Mouse (Mus musculus) heart, embryonic 14.5 days (tissue): ENCODE data around the gene Rhbdf2. TPM values are rescaled to one million over a fixed set of nuclear protein-coding genes. Genes with fewer than 3 reads are reported as not detected.
A peak's percentile ranks its signal among the peaks of the same experiment; 100 is the strongest.

Experiments
- ATAC-seq: fragments of 200-750 bp; cut with Nextera tagmentation; 2 replicates; pipeline ENCODE4 v1.8.0; 2017; ENCODE audit warnings: low read depth, moderate TSS enrichment; ENCODE audit not compliant: insufficient number of reproducible peaks, insufficient read depth, low FRiP score
- H3K27ac ChIP-seq, 2 experiments: fragments of 200-500 bp in 1 of 2; fragments of 300-500 bp in 1 of 2; sonication (generic) in 1 of 2; replicated peaks in 1 of 2; 2 replicates each; pipeline ENCODE4 v1.5.1; 2012 to 2014; ENCODE audit warnings: low read depth in 2 of 2, low read length in 2 of 2, control low read depth in 1 of 2, mild to moderate bottlenecking in 1 of 2, mixed read lengths in 1 of 2; ENCODE audit not compliant: control insufficient read depth in 1 of 2, insufficient read depth in 1 of 2
- H3K27me3 ChIP-seq: fragments of 300-500 bp; sonication (generic); 2 replicates; pipeline ENCODE4 v1.6.1; 2014; ENCODE audit warnings: mild to moderate bottlenecking, low read length, control low read depth; ENCODE audit not compliant: control insufficient read depth, insufficient read depth
- H3K36me3 ChIP-seq: fragments of 300-500 bp; sonication (generic); 2 replicates; pipeline ENCODE4 v1.6.1; 2014; ENCODE audit warnings: mild to moderate bottlenecking, control low read depth, low read length, mixed read lengths; ENCODE audit not compliant: control insufficient read depth, insufficient read depth
- H3K4me1 ChIP-seq, 2 experiments: fragments of 200-500 bp in 1 of 2; fragments of 300-500 bp in 1 of 2; sonication (generic) in 1 of 2; 2 replicates each; pipeline ENCODE4 v1.6.1; 2012 to 2014; ENCODE audit warnings: low read length in 2 of 2, control low read depth in 1 of 2, mixed read lengths in 1 of 2; ENCODE audit not compliant: control insufficient read depth in 2 of 2, insufficient read depth in 2 of 2
- H3K4me2 ChIP-seq: fragments of 300-500 bp; sonication (generic); 2 replicates; pipeline ENCODE4 v1.6.1; 2014; ENCODE audit warnings: mild to moderate bottlenecking, low read length
- H3K4me3 ChIP-seq, 2 experiments: fragments of 200-500 bp in 1 of 2; fragments of 300-500 bp in 1 of 2; sonication (generic) in 1 of 2; 2 replicates each; pipeline ENCODE4 v1.5.1; 2012 to 2014; ENCODE audit warnings: low read length in 2 of 2, mild to moderate bottlenecking in 2 of 2, control low read depth in 1 of 2, low read depth in 1 of 2, moderate library complexity in 1 of 2; ENCODE audit not compliant: control insufficient read depth in 1 of 2, insufficient read depth in 1 of 2
- H3K9ac ChIP-seq: fragments of 300-500 bp; sonication (generic); 2 replicates; pipeline ENCODE4 v1.6.1; 2014; ENCODE audit warnings: mild to moderate bottlenecking, low read length
- H3K9me3 ChIP-seq: fragments of 300-500 bp; sonication (generic); 2 replicates; pipeline ENCODE4 v1.6.1; 2016; ENCODE audit warnings: low read length, control low read depth; ENCODE audit not compliant: control insufficient read depth
- WGBS: fragments of 180-500 bp; shearing (Covaris S2); extraction: QIAGEN DNeasy Blood & Tissue Kit; methylation state at CpG from one replicate; pipeline ENCODE4 v1.1.7; 2014; 5-methylcytosine and 5-hydroxymethylcytosine counted together
- polyA plus RNA-seq: library from polyadenylated mRNA; unstranded; fragments of >200 nt; fragmentation: Nextera tagmentation; extraction: Ambion mirVana; gene quantifications from 2 replicates; pipeline ENCODE4 v1.2.1, GENCODE M21; 2014

Gene Rhbdf2
- polyA plus RNA-seq, 1 experiment from 2014 or later, result 6.6 TPM

DNA sequence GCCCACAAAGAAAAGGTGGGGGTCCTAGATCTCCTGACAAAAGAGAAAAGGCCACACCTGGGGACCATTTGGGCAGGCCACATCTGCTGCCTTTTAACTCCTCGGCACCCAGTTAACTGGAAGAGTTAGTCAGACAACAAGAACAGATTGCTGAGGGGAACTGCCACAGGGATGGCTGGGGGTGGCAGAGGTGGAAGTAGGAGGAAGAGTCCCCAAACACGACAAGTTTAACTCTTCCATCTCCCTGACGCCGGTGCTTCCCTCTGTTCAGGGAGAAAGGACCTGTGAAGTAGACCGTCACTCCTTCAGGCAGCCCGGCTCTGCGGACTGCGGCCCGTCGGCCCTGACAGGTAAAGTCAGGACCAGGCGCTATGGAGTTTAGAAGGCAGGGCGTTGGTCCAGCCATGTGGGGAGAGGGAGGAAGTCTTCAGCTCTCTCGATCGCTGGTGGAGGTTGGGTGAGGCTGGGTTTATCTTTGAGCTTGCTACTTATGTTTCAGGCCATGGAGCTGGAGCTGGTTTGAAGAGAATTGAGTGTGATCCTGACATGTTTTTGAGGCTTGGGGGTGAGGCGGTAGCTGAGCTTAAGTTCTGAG, 32.3 kb upstream of the Rhbdf2 start:
- Histone ChIP-seq H3K27me3 (peaks cover 15% of the 10 kb centered on the region), H3K9me3 (no peaks in the 10 kb centered on the region), H3K4me3 (no peak overlapping the region), H3K36me3 (no peaks in the 10 kb centered on the region), H3K4me2 (no peak overlapping the region), H3K27ac (no peak overlapping the region), H3K9ac (no peak overlapping the region), H3K4me1 (peaks cover 36 to 63% of the 10 kb centered on the region in 2 experiments)
- ATAC-seq, result no peak
- 71% methylated on average over 15 of the region's 15 CpGs for whole genome bisulfite sequencing

DNA sequence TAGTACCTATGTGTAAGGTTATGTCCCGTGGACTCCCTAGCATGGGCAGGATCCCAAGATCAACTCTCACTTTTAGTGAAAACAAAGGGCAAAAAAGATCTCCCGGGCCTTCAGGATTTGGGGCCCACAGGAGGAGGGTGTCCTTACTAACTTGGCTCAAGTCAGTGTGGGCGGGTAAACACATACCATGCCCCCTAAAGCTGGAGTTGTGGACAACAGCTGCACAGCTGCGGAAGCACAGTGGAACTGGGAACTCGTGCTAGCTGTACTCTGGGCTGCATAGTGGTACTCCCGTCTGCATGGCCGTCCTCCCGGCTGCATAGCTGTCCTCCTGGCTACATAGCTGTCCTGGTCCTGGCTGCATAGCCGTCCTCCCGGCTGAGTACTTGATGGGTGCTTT, 31.4 kb upstream of the Rhbdf2 start:
- Histone ChIP-seq H3K9me3 (no peaks in the 10 kb centered on the region), H3K4me3 (no peak overlapping the region), H3K9ac (peak overlapping the region; percentile 13; the same call in 1 of the 2 replicates), H3K27ac (peak overlapping the region; percentile 73 to 74), H3K4me2 (peak overlapping the region; percentile 57), H3K27me3 (peaks cover 21% of the 10 kb centered on the region), H3K36me3 (no peaks in the 10 kb centered on the region), H3K4me1 (peaks cover 36 to 62% of the 10 kb centered on the region in 2 experiments)
- WGBS, result 69% methylated on average over 10 of the region's 10 CpGs
- ATAC-seq, result no peak

DNA sequence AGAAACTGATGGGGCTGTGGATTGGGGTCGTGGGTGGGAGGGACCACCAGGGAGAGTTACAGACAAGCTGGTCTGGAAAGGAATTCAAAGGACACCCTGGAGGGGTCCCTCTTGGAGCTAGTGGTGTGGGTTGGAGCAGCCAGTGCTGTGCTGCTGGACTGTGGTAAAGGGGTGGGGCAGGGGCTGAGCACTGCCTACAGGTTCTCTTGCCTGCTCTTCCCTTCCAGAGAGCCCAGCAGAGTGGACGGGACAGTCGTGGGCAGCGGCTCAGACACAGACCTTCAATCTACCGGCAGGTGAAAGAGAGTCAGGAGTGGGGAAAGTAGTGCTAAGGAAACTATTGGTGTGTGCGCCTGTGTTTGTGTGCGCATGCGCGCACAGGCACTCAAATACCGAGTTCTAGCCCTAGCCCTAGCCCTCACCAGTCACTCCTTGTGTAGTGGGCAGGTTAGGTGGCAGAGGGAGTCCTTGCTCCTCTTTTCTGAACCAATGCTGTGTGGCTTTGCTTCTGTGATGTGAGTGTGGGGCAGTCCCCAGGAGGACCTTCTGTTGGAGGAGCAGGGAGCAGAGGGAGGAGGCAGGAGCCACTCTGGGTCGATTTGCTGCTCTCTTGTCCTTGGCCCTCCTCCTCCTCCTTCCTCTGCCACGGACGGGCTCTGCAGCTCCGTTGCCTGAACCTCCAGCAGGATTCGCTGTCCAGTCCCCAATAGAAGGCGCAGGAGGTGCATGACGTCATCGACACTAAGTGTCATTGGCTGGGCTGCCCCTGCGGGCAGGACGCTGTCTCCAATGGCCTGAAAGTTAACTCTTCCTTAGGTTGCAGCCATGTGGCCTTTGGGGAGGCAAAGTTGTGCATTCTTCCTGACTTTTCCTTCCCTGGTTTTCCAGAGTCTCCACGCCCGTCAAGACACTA, 30.7 kb upstream of the Rhbdf2 start:
- H3K4me1 ChIP-seq, result peaks cover 36 to 56% of the 10 kb centered on the region in 2 experiments
- H3K36me3 ChIP-seq, result no peaks in the 10 kb centered on the region
- H3K27me3 ChIP-seq, result peaks cover 28% of the 10 kb centered on the region
- ATAC-seq, result peak; percentile 86
- WGBS, result 9% methylated on average over 22 of the region's 22 CpGs
- no peaks in the 10 kb centered on the region for H3K9me3 ChIP-seq
- H3K4me3 ChIP-seq, result peak overlapping the region; percentile 27 to 47
- peak overlapping the region; percentile 73 to 93 for H3K27ac ChIP-seq
- peak overlapping the region; percentile 57 for H3K4me2 ChIP-seq
- peak overlapping the region; percentile 51 for H3K9ac ChIP-seq

DNA sequence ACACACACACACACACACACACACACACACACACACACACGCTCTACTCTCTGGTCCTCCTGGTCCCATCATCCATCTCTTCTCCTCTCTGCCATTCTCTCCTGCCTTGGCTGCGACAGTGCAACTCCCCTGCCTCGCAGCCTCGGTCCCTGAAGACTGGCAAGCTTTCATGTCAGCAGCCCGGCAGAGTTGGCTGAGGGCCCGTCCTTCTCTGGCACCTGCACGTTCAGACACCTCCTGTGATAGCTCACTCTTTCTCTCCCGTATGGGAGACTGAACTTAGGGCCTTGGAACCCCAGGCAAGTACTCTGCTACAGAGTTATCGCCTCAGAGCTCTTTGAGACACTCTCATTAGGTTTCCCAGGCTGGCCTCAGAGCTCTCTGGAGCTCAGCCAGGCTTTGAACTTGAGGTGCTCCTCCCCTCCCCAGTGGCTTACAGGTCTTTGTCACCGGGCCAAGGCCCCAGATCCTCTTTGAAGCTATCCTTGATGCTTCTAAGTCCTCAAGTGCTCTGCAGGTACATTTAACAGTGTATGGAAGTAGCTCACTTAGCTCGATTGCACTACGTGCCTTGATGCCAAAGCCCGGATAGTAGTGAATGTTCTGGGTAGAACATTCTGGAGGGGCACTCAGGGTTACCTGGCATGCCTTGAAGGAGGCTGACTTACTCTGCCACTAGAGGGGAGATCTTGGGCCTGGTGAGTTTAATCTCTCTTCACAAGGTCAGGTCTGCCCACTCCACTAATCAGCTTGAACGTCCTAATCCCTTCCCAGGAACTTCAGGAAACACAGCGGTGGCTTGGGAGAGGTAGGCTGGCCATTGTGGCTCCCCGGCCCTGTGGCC, 29.8 kb upstream of the Rhbdf2 start:
- peak overlapping the region; percentile 5; the same call in 1 of the 2 replicates for H3K9ac ChIP-seq
- H3K27me3 ChIP-seq, result peaks cover 33% of the 10 kb centered on the region
- H3K4me2 ChIP-seq, result peak overlapping the region; percentile 57; the same call in 1 of the 2 replicates
- peaks cover 27 to 47% of the 10 kb centered on the region in 2 experiments for H3K4me1 ChIP-seq
- H3K36me3 ChIP-seq, result no peaks in the 10 kb centered on the region
- no peaks in the 10 kb centered on the region for H3K9me3 ChIP-seq
- H3K4me3 ChIP-seq, result no peak overlapping the region
- peak overlapping the region in 1 of 2 experiments; percentile 73; a peak in 2 of 4 replicates for H3K27ac ChIP-seq
- ATAC-seq, result no peak
- 48% methylated on average over 16 of the region's 16 CpGs for WGBS

DNA sequence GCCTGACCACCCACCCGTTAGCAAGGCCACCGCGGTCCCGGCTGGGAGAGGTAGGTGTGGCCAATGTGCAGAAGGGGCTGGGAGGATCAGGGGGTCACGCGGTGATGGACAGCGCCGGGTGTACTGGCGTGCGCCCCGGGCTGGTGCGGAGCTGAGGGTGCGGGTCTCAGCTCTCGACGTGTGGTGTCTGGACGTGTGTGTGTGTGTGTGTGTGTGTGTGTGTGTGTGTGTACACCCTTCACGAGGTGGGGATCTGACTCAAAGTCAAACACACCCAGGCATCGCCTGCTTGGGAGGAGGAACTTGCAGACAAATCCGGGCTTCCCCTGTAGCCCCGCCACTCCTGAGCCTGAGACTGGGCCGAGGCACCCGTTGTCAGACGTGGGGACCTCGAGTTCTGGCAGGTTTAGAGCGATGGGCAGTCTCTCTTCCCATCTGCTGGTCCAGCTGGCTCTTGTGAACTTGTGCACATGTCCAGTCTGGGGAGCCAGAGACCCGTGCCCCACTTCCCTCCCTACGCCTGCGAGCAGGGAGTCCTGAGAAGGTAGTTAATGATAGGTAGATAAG, 27.5 kb upstream of the Rhbdf2 start, which contains the start of gene Cygb:
Gene Cygb (minus strand): TSS at position 59 of the 567 bp plus-strand sequence.
- ATAC-seq, result no peak
- no peaks in the 10 kb centered on the region for H3K9me3 ChIP-seq
- H3K4me1 ChIP-seq, result peaks cover 14 to 30% of the 10 kb centered on the region in 2 experiments
- H3K9ac ChIP-seq, result peak within 1 kb of the TSS; percentile 68
- peaks cover 43% of the 10 kb centered on the region for H3K27me3 ChIP-seq
- 4% methylated on average over 28 of the region's 28 CpGs for WGBS
- H3K4me3 ChIP-seq, result peak within 1 kb of the TSS; percentile 45
- H3K36me3 ChIP-seq, result no peaks in the 10 kb centered on the region
- peak within 1 kb of the TSS; percentile 80 for H3K4me2 ChIP-seq
- no peak within 1 kb of the TSS for H3K27ac ChIP-seq

DNA sequence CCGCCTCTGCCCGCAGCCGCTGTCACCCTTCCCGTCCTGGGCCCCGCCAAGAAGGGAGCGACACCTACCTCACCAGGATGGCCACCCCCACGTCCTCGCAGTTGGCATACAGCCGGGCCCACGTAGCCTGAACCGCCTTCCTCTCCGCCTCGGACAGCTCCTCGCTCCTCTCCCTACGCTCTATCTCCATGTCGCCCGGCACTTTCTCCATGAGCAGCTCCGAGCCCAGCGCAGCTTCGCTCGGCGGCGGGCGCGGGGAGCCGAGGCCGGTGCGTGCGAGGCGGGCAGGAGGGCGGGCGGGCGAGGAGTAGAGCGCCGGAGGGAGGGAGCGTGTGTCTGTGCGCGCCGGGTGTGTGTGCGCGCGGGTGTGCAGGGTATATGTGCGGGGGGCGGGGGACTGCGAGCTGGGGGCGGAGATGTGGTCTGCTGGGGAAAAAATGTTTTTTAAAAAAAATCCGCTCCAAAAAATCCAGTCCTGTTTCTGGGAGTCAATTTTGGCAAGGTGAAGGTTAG, 26.9 kb upstream of the Rhbdf2 start:
- Histone ChIP-seq H3K36me3 (no peaks in the 10 kb centered on the region), H3K4me3 (peak overlapping the region; percentile 45), H3K27ac (no peak overlapping the region), H3K27me3 (peaks cover 43% of the 10 kb centered on the region), H3K4me2 (peak overlapping the region; percentile 80), H3K9ac (peak overlapping the region; percentile 68), H3K9me3 (no peaks in the 10 kb centered on the region), H3K4me1 (peaks cover 14 to 30% of the 10 kb centered on the region in 2 experiments)
- under 1% methylated on average over 46 of the region's 47 CpGs for WGBS
- ATAC-seq, result no peak
